In the genomic region with DNA sequence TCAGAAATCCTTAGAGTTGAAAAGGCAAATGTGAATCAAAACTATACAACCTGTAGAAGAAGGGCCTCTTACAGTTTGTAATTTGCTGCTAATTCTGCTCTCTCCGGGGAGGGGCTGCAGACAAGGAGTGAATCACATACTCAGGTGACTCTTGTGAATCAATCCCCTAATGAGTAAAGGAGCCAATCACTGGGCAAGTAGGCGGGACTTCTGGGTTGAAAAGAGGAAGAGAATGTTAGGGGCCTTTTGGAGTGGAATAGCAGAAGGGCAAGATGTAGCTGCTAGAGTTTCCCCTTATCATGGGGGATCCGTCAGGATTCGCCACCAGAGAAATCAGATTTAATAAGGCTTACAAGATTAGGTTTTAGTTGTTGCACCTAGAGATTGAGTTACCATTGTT, we compare ENCODE assay signal across 23 mouse cellular contexts. TPM values are rescaled to one million over a fixed set of nuclear protein-coding genes. Genes with fewer than 3 reads are reported as not detected.
DNase-seq lines count a peak whose midpoint lies in the region; TF ChIP-seq lines count a peak whose summit lies in the region.
"Had no signal": no experiment of that assay in that cellular context is flagged by ENCODE, and none has a peak within 500 bp of the region (broad histone marks: within the 10 kb centered on the region; RNA-seq: fewer than 3 reads in every experiment).

No protein-coding gene starts in this region.

- H3K27ac ChIP-seq in ES-E14 (ENCODE audit: insufficient read depth, low read depth, low read length, poor library complexity, severe bottlenecking), result no peak overlapping the region
- H3K27ac ChIP-seq: embryonic facial prominence, embryonic 12.5 days; forebrain, embryonic 13.5 days; gastrocnemius, adult 2 months; hindbrain, embryonic 12.5 days; intestine, embryonic 15.5 days; limb, embryonic 10.5 days; macrophage; midbrain, embryonic 15.5 days had no signal

- H3K9ac ChIP-seq in ES-E14 (ENCODE audit: insufficient read depth, low read depth, low read length, poor library complexity, severe bottlenecking), result no peak overlapping the region; the same call in 1 of the 2 replicates
- H3K9ac ChIP-seq: embryonic facial prominence, embryonic 12.5 days; forebrain, embryonic 13.5 days; heart, embryonic 12.5 days; hindbrain, embryonic 12.5 days; intestine, embryonic 15.5 days; midbrain, embryonic 15.5 days had no signal

- DNase-seq in heart, adult 11 months, result peak; percentile 81
- DNase-seq in heart, postnatal 36 days, result no peak
- peak; percentile 22 for DNase-seq in 416B (ENCODE audit: low read depth)
- DNase-seq in ES-E14 (ENCODE audit: low read depth, low spot score), result no peak
- peak; percentile 10 for DNase-seq in ZHBTc4 (ENCODE audit: low read depth, low spot score)
- DNase-seq in urinary bladder, postnatal 25 days (ENCODE audit: low spot score), result no peak
- DNase-seq in embryo, embryonic 10 days (ENCODE audit: low spot score), result no peak
- no peak for DNase-seq in ovary, postnatal 14 days (ENCODE audit: low spot score)
- DNase-seq: cerebellum, adult 11 months; cerebellum, postnatal 10 days; gastrocnemius, adult 2 months; heart, postnatal 10 days; kidney, adult 8-10 months; kidney, postnatal 10 days; liver had no signal

- H3K9me3 ChIP-seq in ES-E14 (ENCODE audit: control insufficient read depth, insufficient read depth, low read depth, low read length), result no peaks in the 10 kb centered on the region
- H3K9me3 ChIP-seq: embryonic facial prominence, embryonic 12.5 days; forebrain, embryonic 13.5 days; heart, embryonic 12.5 days; hindbrain, embryonic 12.5 days; intestine, embryonic 15.5 days; limb, embryonic 10.5 days; midbrain, embryonic 15.5 days had no signal

- H3K4me1 ChIP-seq in ES-E14 (ENCODE audit: control insufficient read depth in 2 of 2, insufficient read depth in 2 of 2, low read length in 2 of 2, poor library complexity in 1 of 2), result no peaks in the 10 kb centered on the region; a peak in 1 of 4 replicates
- H3K4me1 ChIP-seq: embryonic facial prominence, embryonic 12.5 days; forebrain, embryonic 13.5 days; heart, embryonic 12.5 days; hindbrain, embryonic 12.5 days; intestine, embryonic 15.5 days; limb, embryonic 10.5 days had no signal

- intact Hi-C loops in heart, postnatal 36 days (cut with DNase I), result no loop called here

- in situ Hi-C loops in ES-E14 (cut with MboI; ENCODE audit: low sequenced_read_pairs in 2 of 2, unreplicated experiment in 2 of 2), result no loop called here

- peak overlapping the region; percentile 17 to 33; a peak in 2 of 4 replicates for H3K4me3 ChIP-seq in ES-E14 (ENCODE audit: insufficient read depth in 1 of 2, low read depth in 1 of 2, low read length in 2 of 2, poor library complexity in 1 of 2, severe bottlenecking in 1 of 2)
- H3K4me3 ChIP-seq: embryonic facial prominence, embryonic 12.5 days; forebrain, embryonic 13.5 days; gastrocnemius, adult 2 months; heart, embryonic 12.5 days; hindbrain, embryonic 12.5 days; intestine, embryonic 15.5 days; limb, embryonic 10.5 days; midbrain, embryonic 15.5 days had no signal

- H3K36me3 ChIP-seq in ES-E14 (ENCODE audit: control insufficient read depth, insufficient read depth, low read length, poor library complexity, severe bottlenecking), result peaks cover 30% of the 10 kb centered on the region
- H3K36me3 ChIP-seq: midbrain, embryonic 15.5 days had no signal

TF ChIP-seq in ES-E14, 5 proteins besides CTCF, POLR2A, EP300 and RAD21:
- TF ChIP-seq HCFC1 (IDR thresholded peaks at IDR 0.05; ENCODE audit: borderline replicate concordance, insufficient read depth, low read length) (no peak), MAFK (IDR thresholded peaks at IDR 0.05; ENCODE audit: insufficient read depth, low read depth, low read length) (no peak), CHD2 (IDR thresholded peaks at IDR 0.05; ENCODE audit: low read depth, low read length) (no peak), ZC3H11A (IDR thresholded peaks at IDR 0.05; ENCODE audit: borderline replicate concordance, low read depth, low read length) (no peak), ZNF384 (IDR thresholded peaks at IDR 0.05; ENCODE audit: low read depth, low read length) (no peak)
TF ChIP-seq in ES-E14: peak in this region for 0.

RNA-seq across cellular contexts. Expression of a gene that starts 12.2 kb away (rescaled TPM):
- 1 to 10 TPM; 4.4 to 4.8 TPM for total RNA-seq in heart, postnatal 36 days (2021)
- 23.9 and 35.3 TPM in 2 replicates for total RNA-seq in ES-E14 (2012; rRNA removed)

Comparison
In these comparisons a context has a peak if more than half of its experiments do, and no peak if none do; other contexts are left out.
1. DNase-seq: peak in heart, adult 11 months (single experiment), 416B (single experiment) and ZHBTc4 (single experiment); none in heart, postnatal 36 days (0 of 2), ES-E14 (single experiment), urinary bladder, postnatal 25 days (single experiment), embryo, embryonic 10 days (single experiment) and ovary, postnatal 14 days (single experiment).